16 mouse cellular contexts compared by ENCODE assay signal in genomic region chr2:113637540-113637939, GRCm38 (mm10).
"Had no signal": no experiment of that assay in that cellular context is flagged by ENCODE, and none has a peak within 500 bp of the region (broad histone marks: within the 10 kb centered on the region; RNA-seq: fewer than 3 reads in every experiment).

No protein-coding gene starts in this region.

- H3K4me2 ChIP-seq: lung, embryonic 14.5 days; midbrain, embryonic 12.5 days; neural tube, embryonic 12.5 days had no signal

- H3K4me3 ChIP-seq: midbrain, embryonic 10.5 days; midbrain, embryonic 12.5 days; neural tube, embryonic 12.5 days had no signal

- H3K27me3 ChIP-seq: midbrain, embryonic 12.5 days; neural tube, embryonic 12.5 days had no signal

- H3K36me3 ChIP-seq: midbrain, embryonic 10.5 days; midbrain, embryonic 12.5 days; neural tube, embryonic 12.5 days had no signal

- H3K4me1 ChIP-seq: midbrain, embryonic 10.5 days; midbrain, embryonic 12.5 days; neural tube, embryonic 12.5 days had no signal

- H3K27ac ChIP-seq: midbrain, embryonic 10.5 days; midbrain, embryonic 12.5 days; neural tube, embryonic 12.5 days had no signal

- H3K9me3 ChIP-seq: midbrain, embryonic 10.5 days; midbrain, embryonic 12.5 days; neural tube, embryonic 12.5 days had no signal

- DNase-seq: lung, adult 18-20 months; lung, embryonic 14.5 days; lung, postnatal 10 days; lung, postnatal 4 days; midbrain, embryonic 14.5 days; retina, postnatal 1 day; right cerebral cortex, adult 18-20 months; right cerebral cortex, postnatal 25 days; right cerebral cortex, postnatal 4 days; spleen, adult 18-20 months; thymus, adult 18-20 months; thymus, postnatal 25 days; thymus, postnatal 4 days had no signal
